Mouse (Mus musculus): ENCODE measurements around the gene Kctd3. TPM values are rescaled to one million over a fixed set of nuclear protein-coding genes. Genes with fewer than 3 reads are reported as not detected.

Gene Kctd3
- total and polyA plus RNA-seq, 2 experiments from 2014 or later = 16.7 to 24.2 TPM

GRCm38 (mm10) chr1:189010671-189011070 lies 3.0 kb upstream of the Kctd3 start:
- H3K27me3 ChIP-seq (ENCODE audit: control insufficient read depth, insufficient read depth, low read length) = peaks cover 4% of the 10 kb centered on the region; the same call in 1 of the 2 replicates
- peaks cover 23% of the 10 kb centered on the region for H3K4me1 ChIP-seq (ENCODE audit: control insufficient read depth, insufficient read depth)
- no peaks in the 10 kb centered on the region for H3K9me3 ChIP-seq (replicated peaks; ENCODE audit: control insufficient read depth, low read length)
- H3K4me2 ChIP-seq (ENCODE audit: low read depth, low read length) = no peak overlapping the region
- DNase-seq (ENCODE audit: low spot score) (no peak), ATAC-seq (ENCODE audit: insufficient read depth, low read depth) (no peak)
- H3K27ac ChIP-seq (ENCODE audit: low read depth) = no peak overlapping the region
- no peaks in the 10 kb centered on the region for H3K36me3 ChIP-seq (replicated peaks; ENCODE audit: control insufficient read depth, insufficient read depth, low read length)
- WGBS = 75% methylated on average over 4 of the region's 4 CpGs
- TF ChIP-seq EP300 (IDR thresholded peaks at IDR 0.05; ENCODE audit: low read depth) (no peak), CTCF (IDR thresholded peaks at IDR 0.05; ENCODE audit: low read depth) (no peak)
- no peak overlapping the region for H3K4me3 ChIP-seq (ENCODE audit: low read depth, low read length)
- H3K9ac ChIP-seq (replicated peaks; ENCODE audit: low read depth, low read length) = no peak overlapping the region

- H3K36me3 ChIP-seq (replicated peaks; ENCODE audit: control insufficient read depth, insufficient read depth, low read length) = no peaks in the 10 kb centered on the region
- TF ChIP-seq EP300 (IDR thresholded peaks at IDR 0.05; ENCODE audit: low read depth) = no peak
- TF ChIP-seq CTCF (IDR thresholded peaks at IDR 0.05; ENCODE audit: low read depth) = no peak
- H3K9ac ChIP-seq (replicated peaks; ENCODE audit: low read depth, low read length) = 0 out of 2 replicates have a peak overlapping the region, but pooled peaks have one; percentile 97
- 43% methylated on average over 7 of the region's 7 CpGs for WGBS
- no peak overlapping the region for H3K27ac ChIP-seq (ENCODE audit: low read depth)
- DNase-seq (ENCODE audit: low spot score) = no peak
- H3K4me2 ChIP-seq (ENCODE audit: low read depth, low read length) = peak overlapping the region; percentile 100; the same call in 1 of the 2 replicates
- ATAC-seq (ENCODE audit: insufficient read depth, low read depth) = no peak; the same call in 1 of the 2 replicates
- H3K4me1 ChIP-seq (ENCODE audit: control insufficient read depth, insufficient read depth) = peaks cover 17% of the 10 kb centered on the region
- no peaks in the 10 kb centered on the region for H3K27me3 ChIP-seq (ENCODE audit: control insufficient read depth, insufficient read depth, low read length)
- H3K4me3 ChIP-seq (ENCODE audit: low read depth, low read length) = peak overlapping the region; percentile 97
- H3K9me3 ChIP-seq (replicated peaks; ENCODE audit: control insufficient read depth, low read length) = no peaks in the 10 kb centered on the region
These were observed 311 bp upstream of the Kctd3 start for GRCm38 (mm10) chr1:189007980-189008324.

DNA sequence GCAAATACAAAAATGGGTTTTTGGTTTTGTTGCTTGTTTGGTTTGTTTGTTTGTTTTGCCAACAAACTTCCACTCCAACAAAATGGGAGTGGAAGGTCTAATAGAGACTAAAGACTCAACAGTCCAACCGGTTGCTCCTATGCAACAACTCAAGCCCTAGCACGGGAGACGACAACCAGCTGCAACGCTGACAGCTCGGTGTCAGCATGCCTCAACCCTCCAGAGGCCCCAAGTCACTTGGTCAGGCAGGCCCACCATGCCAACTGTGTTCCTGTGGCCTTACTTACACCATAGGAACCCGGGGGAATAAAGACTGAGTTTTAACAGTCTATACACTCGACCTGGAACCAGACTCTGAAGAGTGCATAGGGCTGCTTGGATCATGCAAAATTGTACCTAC lies 815 bp downstream of the Kctd3 start:
- Histone ChIP-seq H3K36me3 (replicated peaks; ENCODE audit: control insufficient read depth, insufficient read depth, low read length) (no peaks in the 10 kb centered on the region), H3K27ac (ENCODE audit: low read depth) (no peak overlapping the region), H3K9ac (replicated peaks; ENCODE audit: low read depth, low read length) (peak overlapping the region; percentile 97), H3K4me2 (ENCODE audit: low read depth, low read length) (peak overlapping the region; percentile 100), H3K4me3 (ENCODE audit: low read depth, low read length) (peak overlapping the region; percentile 97), H3K4me1 (ENCODE audit: control insufficient read depth, insufficient read depth) (peaks cover 12% of the 10 kb centered on the region), H3K27me3 (ENCODE audit: control insufficient read depth, insufficient read depth, low read length) (no peaks in the 10 kb centered on the region), H3K9me3 (replicated peaks; ENCODE audit: control insufficient read depth, low read length) (no peaks in the 10 kb centered on the region)
- DNase-seq (ENCODE audit: low spot score) = no peak
- 2% methylated on average over 7 of the region's 7 CpGs for WGBS
- no peak for TF ChIP-seq EP300 (IDR thresholded peaks at IDR 0.05; ENCODE audit: low read depth)
- TF ChIP-seq CTCF (IDR thresholded peaks at IDR 0.05; ENCODE audit: low read depth) = no peak
- ATAC-seq (ENCODE audit: insufficient read depth, low read depth) = peak; percentile 24

- peak overlapping the region; percentile 97; the same call in 1 of the 2 replicates for H3K4me3 ChIP-seq (ENCODE audit: low read depth, low read length)
- H3K27me3 ChIP-seq (ENCODE audit: control insufficient read depth, insufficient read depth, low read length) = no peaks in the 10 kb centered on the region
- no peak overlapping the region for H3K27ac ChIP-seq (ENCODE audit: low read depth)
- H3K36me3 ChIP-seq (replicated peaks; ENCODE audit: control insufficient read depth, insufficient read depth, low read length) = no peaks in the 10 kb centered on the region
- no peak overlapping the region for H3K9ac ChIP-seq (replicated peaks; ENCODE audit: low read depth, low read length)
- no peak for DNase-seq (ENCODE audit: low spot score)
- 54% methylated on average over 5 of the region's 5 CpGs for WGBS
- peak overlapping the region; percentile 100 for H3K4me2 ChIP-seq (ENCODE audit: low read depth, low read length)
- peaks cover 12% of the 10 kb centered on the region for H3K4me1 ChIP-seq (ENCODE audit: control insufficient read depth, insufficient read depth)
- no peak for ATAC-seq (ENCODE audit: insufficient read depth, low read depth)
- H3K9me3 ChIP-seq (replicated peaks; ENCODE audit: control insufficient read depth, low read length) = no peaks in the 10 kb centered on the region
- TF ChIP-seq CTCF (IDR thresholded peaks at IDR 0.05; ENCODE audit: low read depth) (no peak), EP300 (IDR thresholded peaks at IDR 0.05; ENCODE audit: low read depth) (no peak)
These were observed 1.4 kb downstream of the Kctd3 start for GRCm38 (mm10) chr1:189006267-189006666.

DNA sequence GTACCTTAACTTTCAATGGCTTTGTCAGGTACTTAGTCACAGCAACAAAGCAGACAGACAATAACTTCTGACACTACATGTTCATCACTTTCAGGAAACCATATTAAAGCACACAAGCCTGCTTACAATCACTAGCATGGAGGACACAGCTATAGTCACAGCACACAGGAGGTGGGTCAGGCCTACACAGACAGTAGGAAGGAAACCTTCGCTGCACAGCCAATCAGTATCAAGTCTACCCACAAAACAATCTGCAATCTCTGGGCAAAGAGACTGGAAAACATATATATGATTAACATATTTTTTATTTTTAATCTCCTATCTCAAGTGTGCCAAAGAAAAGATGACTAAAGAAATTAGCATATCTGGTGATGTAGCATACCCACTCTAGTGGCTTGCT lies 2.9 kb downstream of the Kctd3 start:
- H3K9me3 ChIP-seq (replicated peaks; ENCODE audit: control insufficient read depth, low read length) = no peaks in the 10 kb centered on the region
- WGBS = 95% methylated on average over 1 of the region's 1 CpGs
- no peak overlapping the region for H3K4me3 ChIP-seq (ENCODE audit: low read depth, low read length)
- H3K9ac ChIP-seq (replicated peaks; ENCODE audit: low read depth, low read length) = no peak overlapping the region
- no peaks in the 10 kb centered on the region for H3K27me3 ChIP-seq (ENCODE audit: control insufficient read depth, insufficient read depth, low read length)
- H3K27ac ChIP-seq (ENCODE audit: low read depth) = no peak overlapping the region
- ATAC-seq (ENCODE audit: insufficient read depth, low read depth) (no peak), DNase-seq (ENCODE audit: low spot score) (no peak)
- H3K36me3 ChIP-seq (replicated peaks; ENCODE audit: control insufficient read depth, insufficient read depth, low read length) = peaks cover 14% of the 10 kb centered on the region; the same call in 1 of the 2 replicates
- TF ChIP-seq CTCF (IDR thresholded peaks at IDR 0.05; ENCODE audit: low read depth) (no peak), EP300 (IDR thresholded peaks at IDR 0.05; ENCODE audit: low read depth) (no peak)
- no peak overlapping the region for H3K4me2 ChIP-seq (ENCODE audit: low read depth, low read length)
- peaks cover 12% of the 10 kb centered on the region for H3K4me1 ChIP-seq (ENCODE audit: control insufficient read depth, insufficient read depth)

GRCm38 (mm10) chr1:189001815-189002214 lies 5.8 kb downstream of the Kctd3 start:
- 91% methylated on average over 12 of the region's 12 CpGs for WGBS
- no peak for DNase-seq (ENCODE audit: low spot score)
- Histone ChIP-seq H3K9me3 (replicated peaks; ENCODE audit: control insufficient read depth, low read length) (no peaks in the 10 kb centered on the region), H3K4me1 (ENCODE audit: control insufficient read depth, insufficient read depth) (peaks cover 8% of the 10 kb centered on the region), H3K4me3 (ENCODE audit: low read depth, low read length) (no peak overlapping the region), H3K27ac (ENCODE audit: low read depth) (no peak overlapping the region), H3K27me3 (ENCODE audit: control insufficient read depth, insufficient read depth, low read length) (no peaks in the 10 kb centered on the region), H3K9ac (replicated peaks; ENCODE audit: low read depth, low read length) (no peak overlapping the region), H3K36me3 (replicated peaks; ENCODE audit: control insufficient read depth, insufficient read depth, low read length) (peaks cover 38% of the 10 kb centered on the region), H3K4me2 (ENCODE audit: low read depth, low read length) (no peak overlapping the region)
- no peak for ATAC-seq (ENCODE audit: insufficient read depth, low read depth)
- TF ChIP-seq EP300 (IDR thresholded peaks at IDR 0.05; ENCODE audit: low read depth) (no peak), CTCF (IDR thresholded peaks at IDR 0.05; ENCODE audit: low read depth) (no peak)
